Mouse (Mus musculus): ENCODE results near the gene Irf2. TPM values are rescaled to one million over a fixed set of nuclear protein-coding genes. Genes with fewer than 3 reads are reported as not detected.

Irf2 gene
- polyA plus RNA-seq, 1 experiment from 2014 or later, result 29.0 TPM

DNA sequence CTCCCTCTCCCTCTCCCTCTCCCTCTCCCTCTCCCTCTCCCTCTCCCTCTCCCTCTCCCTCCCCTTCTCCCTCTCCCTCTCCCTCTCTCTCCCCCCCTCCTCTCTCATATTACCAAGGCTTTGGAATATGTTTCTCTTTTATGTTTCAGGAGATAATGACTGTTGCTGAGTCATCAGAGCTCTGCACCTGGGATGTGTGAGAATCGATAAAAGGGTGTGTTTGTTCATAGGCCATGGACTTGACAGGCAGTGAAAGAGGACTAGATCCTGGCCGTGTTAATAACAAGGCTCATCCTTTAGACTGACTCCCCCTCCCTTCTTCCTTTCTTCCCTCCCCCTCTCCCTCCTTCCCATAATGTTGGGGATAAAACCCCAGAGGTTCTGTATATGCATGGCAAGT lies 19.1 kb downstream of the Irf2 start:
- Histone ChIP-seq H3K4me1 (ENCODE audit: control insufficient read depth, insufficient read depth, low read length) (peaks cover 32% of the 10 kb centered on the region), H3K4me2 (ENCODE audit: low read depth, low read length) (no peak overlapping the region), H3K4me3 (ENCODE audit: low read length) (no peak overlapping the region), H3K36me3 (ENCODE audit: control insufficient read depth, insufficient read depth, low read length) (no peaks in the 10 kb centered on the region), H3K27ac (ENCODE audit: low read length) (peak overlapping the region; percentile 42; the same call in 1 of the 2 replicates), H3K9ac (ENCODE audit: low read depth, low read length) (no peak overlapping the region), H3K27me3 (replicated peaks; ENCODE audit: control insufficient read depth, insufficient read depth, low read length) (no peaks in the 10 kb centered on the region), H3K9me3 (ENCODE audit: control insufficient read depth, low read length) (no peaks in the 10 kb centered on the region)
- ATAC-seq, result peak; percentile 47
- 57% methylated on average over 2 of the region's 2 CpGs for WGBS

- H3K27ac ChIP-seq (ENCODE audit: low read length), result peak overlapping the region; percentile 42
- WGBS, result 91% methylated on average over 7 of the region's 7 CpGs
Measured at GRCm38 (mm10) chr8:46759562-46759961, 20.0 kb downstream of the Irf2 start.

GRCm38 (mm10) chr8:46760701-46761100 lies 21.2 kb downstream of the Irf2 start:
- peaks cover 30% of the 10 kb centered on the region for H3K4me1 ChIP-seq (ENCODE audit: control insufficient read depth, insufficient read depth, low read length)
- 69% methylated on average over 7 of the region's 7 CpGs for WGBS
- H3K4me2 ChIP-seq (ENCODE audit: low read depth, low read length), result 0 out of 2 replicates have a peak overlapping the region, but pooled peaks have one; percentile 4
- peak overlapping the region; percentile 78 for H3K27ac ChIP-seq (ENCODE audit: low read length)
- H3K4me3 ChIP-seq (ENCODE audit: low read length), result no peak overlapping the region
- no peaks in the 10 kb centered on the region for H3K27me3 ChIP-seq (replicated peaks; ENCODE audit: control insufficient read depth, insufficient read depth, low read length)
- no peaks in the 10 kb centered on the region for H3K36me3 ChIP-seq (ENCODE audit: control insufficient read depth, insufficient read depth, low read length)
- no peaks in the 10 kb centered on the region for H3K9me3 ChIP-seq (ENCODE audit: control insufficient read depth, low read length)
- H3K9ac ChIP-seq (ENCODE audit: low read depth, low read length), result no peak overlapping the region
- peak; percentile 92 for ATAC-seq

More at GRCm38 (mm10) chr8:46759562-46759961, 20.0 kb downstream of the Irf2 start:
- Histone ChIP-seq H3K4me2 (ENCODE audit: low read depth, low read length) (no peak overlapping the region), H3K9ac (ENCODE audit: low read depth, low read length) (no peak overlapping the region), H3K4me3 (ENCODE audit: low read length) (no peak overlapping the region), H3K36me3 (ENCODE audit: control insufficient read depth, insufficient read depth, low read length) (no peaks in the 10 kb centered on the region), H3K9me3 (ENCODE audit: control insufficient read depth, low read length) (no peaks in the 10 kb centered on the region), H3K4me1 (ENCODE audit: control insufficient read depth, insufficient read depth, low read length) (peaks cover 32% of the 10 kb centered on the region), H3K27me3 (replicated peaks; ENCODE audit: control insufficient read depth, insufficient read depth, low read length) (no peaks in the 10 kb centered on the region)
- no peak for ATAC-seq

- H3K9me3 ChIP-seq (ENCODE audit: control insufficient read depth, low read length), result no peaks in the 10 kb centered on the region
Measured at GRCm38 (mm10) chr8:46761454-46761853, 21.9 kb downstream of the Irf2 start.

GRCm38 (mm10) chr8:46769408-46770180 lies 30.1 kb downstream of the Irf2 start:
- peak; percentile 29 for ATAC-seq
- peaks cover 4% of the 10 kb centered on the region; the same call in 1 of the 2 replicates for H3K4me1 ChIP-seq (ENCODE audit: control insufficient read depth, insufficient read depth, low read length)
- no peaks in the 10 kb centered on the region for H3K27me3 ChIP-seq (replicated peaks; ENCODE audit: control insufficient read depth, insufficient read depth, low read length)
- 79% methylated on average over 11 of the region's 11 CpGs for WGBS
- no peak overlapping the region for H3K4me3 ChIP-seq (ENCODE audit: low read length)
- 0 out of 2 replicates have a peak, but pooled peaks cover 2% of the 10 kb centered on the region for H3K36me3 ChIP-seq (ENCODE audit: control insufficient read depth, insufficient read depth, low read length)
- H3K9ac ChIP-seq (ENCODE audit: low read depth, low read length), result no peak overlapping the region
- H3K9me3 ChIP-seq (ENCODE audit: control insufficient read depth, low read length), result no peaks in the 10 kb centered on the region; the same call in 1 of the 2 replicates
- 0 out of 2 replicates have a peak overlapping the region, but pooled peaks have one; percentile 0 for H3K27ac ChIP-seq (ENCODE audit: low read length)
- H3K4me2 ChIP-seq (ENCODE audit: low read depth, low read length), result no peak overlapping the region

More at GRCm38 (mm10) chr8:46761454-46761853, 21.9 kb downstream of the Irf2 start:
- Histone ChIP-seq H3K4me3 (ENCODE audit: low read length) (no peak overlapping the region), H3K36me3 (ENCODE audit: control insufficient read depth, insufficient read depth, low read length) (no peaks in the 10 kb centered on the region), H3K4me2 (ENCODE audit: low read depth, low read length) (0 out of 2 replicates have a peak overlapping the region, but pooled peaks have one; percentile 4), H3K27ac (ENCODE audit: low read length) (peak overlapping the region; percentile 78), H3K27me3 (replicated peaks; ENCODE audit: control insufficient read depth, insufficient read depth, low read length) (no peaks in the 10 kb centered on the region), H3K4me1 (ENCODE audit: control insufficient read depth, insufficient read depth, low read length) (peaks cover 24% of the 10 kb centered on the region), H3K9ac (ENCODE audit: low read depth, low read length) (no peak overlapping the region)
- ATAC-seq, result peak; percentile 36; the same call in 1 of the 2 replicates
- 67% methylated on average over 6 of the region's 6 CpGs for WGBS

GRCm38 (mm10) chr8:46770905-46771516 lies 31.5 kb downstream of the Irf2 start:
- Histone ChIP-seq H3K4me3 (ENCODE audit: low read length) (no peak overlapping the region), H3K36me3 (ENCODE audit: control insufficient read depth, insufficient read depth, low read length) (0 out of 2 replicates have a peak, but pooled peaks cover 2% of the 10 kb centered on the region), H3K4me1 (ENCODE audit: control insufficient read depth, insufficient read depth, low read length) (peaks cover 4% of the 10 kb centered on the region; the same call in 1 of the 2 replicates), H3K9me3 (ENCODE audit: control insufficient read depth, low read length) (no peaks in the 10 kb centered on the region; the same call in 1 of the 2 replicates), H3K27me3 (replicated peaks; ENCODE audit: control insufficient read depth, insufficient read depth, low read length) (no peaks in the 10 kb centered on the region), H3K27ac (ENCODE audit: low read length) (no peak overlapping the region), H3K4me2 (ENCODE audit: low read depth, low read length) (no peak overlapping the region), H3K9ac (ENCODE audit: low read depth, low read length) (no peak overlapping the region)
- WGBS, result 82% methylated on average over 7 of the region's 7 CpGs
- no peak for ATAC-seq

DNA sequence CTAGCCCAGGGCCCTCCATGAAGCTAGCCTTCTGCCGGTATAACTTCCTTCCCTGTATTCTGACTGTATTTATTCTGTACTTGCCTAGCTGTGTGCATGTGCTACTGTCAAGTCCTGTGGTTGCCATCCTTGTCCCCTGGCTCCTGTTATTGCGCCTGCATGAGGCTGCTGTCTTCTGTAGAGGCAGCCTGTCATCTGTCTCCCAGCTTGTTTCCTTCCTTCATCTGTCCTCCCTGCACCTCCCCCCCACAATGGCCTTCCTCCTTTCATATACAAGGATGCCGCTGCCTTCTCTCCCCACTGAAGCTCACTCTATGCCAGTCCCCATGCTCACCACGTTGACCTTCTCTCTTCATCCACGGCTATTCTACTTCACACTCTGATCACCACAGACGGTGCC lies 33.3 kb downstream of the Irf2 start:
- Histone ChIP-seq H3K4me1 (ENCODE audit: control insufficient read depth, insufficient read depth, low read length) (peaks cover 4% of the 10 kb centered on the region; the same call in 1 of the 2 replicates), H3K9ac (ENCODE audit: low read depth, low read length) (no peak overlapping the region), H3K27ac (ENCODE audit: low read length) (no peak overlapping the region), H3K4me3 (ENCODE audit: low read length) (no peak overlapping the region), H3K4me2 (ENCODE audit: low read depth, low read length) (no peak overlapping the region), H3K36me3 (ENCODE audit: control insufficient read depth, insufficient read depth, low read length) (0 out of 2 replicates have a peak, but pooled peaks cover 2% of the 10 kb centered on the region), H3K27me3 (replicated peaks; ENCODE audit: control insufficient read depth, insufficient read depth, low read length) (no peaks in the 10 kb centered on the region), H3K9me3 (ENCODE audit: control insufficient read depth, low read length) (no peaks in the 10 kb centered on the region; the same call in 1 of the 2 replicates)
- ATAC-seq, result no peak
- 85% methylated on average over 6 of the region's 6 CpGs for WGBS

- ATAC-seq, result no peak; the same call in 1 of the 2 replicates
- Histone ChIP-seq H3K27ac (ENCODE audit: low read length) (no peak overlapping the region), H3K36me3 (ENCODE audit: control insufficient read depth, insufficient read depth, low read length) (peaks cover 5% of the 10 kb centered on the region; the same call in 1 of the 2 replicates)
Measured at GRCm38 (mm10) chr8:46777760-46778460, 38.4 kb downstream of the Irf2 start.

More at GRCm38 (mm10) chr8:46777760-46778460, 38.4 kb downstream of the Irf2 start:
- Histone ChIP-seq H3K4me2 (ENCODE audit: low read depth, low read length) (no peak overlapping the region), H3K9me3 (ENCODE audit: control insufficient read depth, low read length) (no peaks in the 10 kb centered on the region; the same call in 1 of the 2 replicates), H3K9ac (ENCODE audit: low read depth, low read length) (no peak overlapping the region), H3K27me3 (replicated peaks; ENCODE audit: control insufficient read depth, insufficient read depth, low read length) (no peaks in the 10 kb centered on the region), H3K4me1 (ENCODE audit: control insufficient read depth, insufficient read depth, low read length) (no peaks in the 10 kb centered on the region), H3K4me3 (ENCODE audit: low read length) (no peak overlapping the region)
- 88% methylated on average over 10 of the region's 10 CpGs for WGBS

Measured in intestine, embryonic 16.5 days (tissue).